Mouse (Mus musculus) adrenal gland, postnatal 4 days (tissue): ENCODE data around the gene Csnka2ip. TPM values are rescaled to one million over a fixed set of nuclear protein-coding genes. Genes with fewer than 3 reads are reported as not detected.

Experiments used
- DNase-seq, 2 experiments: peaks; one replicate each; pipeline ENCODE4 v3.0.0; 2021 to 2022; ENCODE audit warnings: low spot score in 2 of 2, mixed read lengths in 2 of 2
- long read RNA-seq, 2 experiments: library from polyadenylated mRNA; stranded (forward); transcript quantifications; one replicate each; pipeline ENCODE4 v2.0.0; 2021
- total RNA-seq, 2 experiments: library from RNA; stranded (reverse); gene quantifications; 2 replicates each; pipeline ENCODE4 v1.2.3; 2021

Csnka2ip gene
- under 1 TPM in 1 of 2 experiments, not detected in 1; 0.11 TPM for total RNA-seq
- long read RNA-seq, experiment 1, result 0 reads
- long read RNA-seq, experiment 2, result 0 reads

- DNase-seq, result no peak
Observed at GRCm38 (mm10) chr16:64602308-64602707, at the start of gene Csnka2ip. Csnka2ip (minus strand) TSS chr16:64602408.

GRCm38 (mm10) chr16:64649594-64650290 lies 47.5 kb upstream of the Csnka2ip start:
- no peak for DNase-seq

GRCm38 (mm10) chr16:64647771-64648170 lies 45.6 kb upstream of the Csnka2ip start:
- DNase-seq, result no peak

- no peak for DNase-seq
Observed at GRCm38 (mm10) chr16:64635110-64635509, 32.9 kb upstream of the Csnka2ip start.

- no peak for DNase-seq
Observed at GRCm38 (mm10) chr16:64620116-64620515, 17.9 kb upstream of the Csnka2ip start.

- no peak for DNase-seq
Observed at GRCm38 (mm10) chr16:64614648-64615047, 12.4 kb upstream of the Csnka2ip start.

- no peak for DNase-seq
Observed at GRCm38 (mm10) chr16:64607793-64608192, 5.6 kb upstream of the Csnka2ip start.

- DNase-seq, result no peak
Observed at GRCm38 (mm10) chr16:64586825-64587224, 15.4 kb downstream of the Csnka2ip start.

DNA sequence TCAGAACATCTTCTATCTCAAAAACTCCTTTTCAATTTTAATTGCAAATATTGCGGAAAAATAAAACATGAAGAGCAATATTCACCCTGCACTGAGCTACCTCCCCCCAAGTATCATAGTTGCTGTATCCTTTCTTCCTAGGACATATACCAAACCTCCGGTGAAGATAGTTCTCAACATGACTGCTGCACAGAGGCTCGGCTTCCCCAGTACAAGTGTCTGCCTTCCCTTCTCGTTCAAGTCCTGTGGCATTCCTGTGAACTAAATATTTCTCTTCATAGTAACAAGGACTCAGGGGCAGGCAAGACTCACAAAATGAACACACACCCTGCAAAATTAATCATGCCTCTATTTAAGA lies 16.0 kb downstream of the Csnka2ip start:
- no peak for DNase-seq

DNA sequence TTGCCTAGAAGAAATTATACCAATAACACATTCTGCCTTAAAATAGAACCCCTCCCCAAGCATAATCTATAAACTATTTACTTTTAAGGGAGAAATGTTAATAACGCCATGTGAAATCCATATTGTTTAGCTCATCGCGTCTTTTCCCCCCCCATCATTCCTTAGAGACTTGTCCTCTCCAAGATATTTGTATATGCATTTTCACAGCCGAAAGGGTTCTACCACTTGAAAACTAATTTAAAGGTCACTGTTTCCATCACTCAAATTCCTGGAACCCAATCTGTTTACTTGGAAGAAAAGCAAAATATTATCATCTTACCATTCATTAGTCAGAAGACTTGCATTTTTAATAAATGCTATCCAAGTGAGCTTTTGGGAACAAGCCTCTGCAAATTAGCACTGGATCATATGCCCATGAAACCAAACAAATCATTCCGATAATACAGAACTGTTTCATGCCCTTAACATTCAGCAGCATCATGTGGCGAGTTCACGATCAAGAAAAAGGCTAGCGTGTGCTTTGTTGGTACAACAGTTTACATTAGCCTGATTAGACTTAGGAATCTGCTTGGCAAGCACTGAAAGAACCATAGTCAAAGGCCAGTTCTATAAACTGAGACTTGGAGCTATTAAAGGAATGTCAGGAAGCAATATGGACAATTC lies 16.5 kb downstream of the Csnka2ip start:
- no peak for DNase-seq

GRCm38 (mm10) chr16:64584591-64584990 lies 17.6 kb downstream of the Csnka2ip start:
- no peak for DNase-seq

DNA sequence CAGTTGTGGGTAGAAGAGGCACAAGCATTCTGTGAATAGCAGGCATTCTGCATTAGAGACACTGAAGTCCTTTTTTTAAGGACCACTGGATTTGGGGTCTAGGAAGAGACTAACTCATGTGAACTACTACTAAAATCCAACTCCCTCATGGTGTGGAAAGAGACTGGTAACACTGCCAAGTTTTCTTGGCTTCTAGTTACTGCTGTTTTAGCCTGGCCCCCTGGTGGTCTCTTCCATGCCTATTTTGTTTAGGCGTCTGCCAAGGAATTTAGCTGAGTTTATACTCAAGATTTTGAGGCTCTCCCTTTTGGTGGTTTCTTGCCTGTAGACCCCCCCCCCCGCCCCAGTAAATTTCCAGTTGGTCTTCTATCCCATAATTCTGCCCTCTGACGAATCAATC lies 18.8 kb downstream of the Csnka2ip start:
- DNase-seq, result no peak

DNA sequence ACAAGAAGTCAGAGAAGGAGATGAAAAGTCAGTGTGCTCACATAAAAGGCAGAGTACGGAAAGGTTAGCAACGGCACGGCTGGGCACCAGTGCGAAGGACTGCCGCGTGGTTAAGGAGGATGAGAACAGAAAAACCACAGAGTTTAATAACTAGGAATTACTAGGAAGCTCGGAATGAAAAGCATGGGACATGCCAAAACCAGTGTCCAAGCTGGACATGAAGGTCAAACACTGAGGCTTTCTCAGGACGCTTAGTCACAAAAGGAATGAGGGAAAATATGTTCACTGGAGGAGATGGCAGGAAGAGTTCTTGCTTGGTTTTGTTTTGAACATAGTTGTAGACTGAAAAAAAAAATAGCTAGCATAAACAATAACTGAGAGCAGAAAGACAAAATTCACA lies 32.7 kb downstream of the Csnka2ip start:
- DNase-seq, result no peak

DNA sequence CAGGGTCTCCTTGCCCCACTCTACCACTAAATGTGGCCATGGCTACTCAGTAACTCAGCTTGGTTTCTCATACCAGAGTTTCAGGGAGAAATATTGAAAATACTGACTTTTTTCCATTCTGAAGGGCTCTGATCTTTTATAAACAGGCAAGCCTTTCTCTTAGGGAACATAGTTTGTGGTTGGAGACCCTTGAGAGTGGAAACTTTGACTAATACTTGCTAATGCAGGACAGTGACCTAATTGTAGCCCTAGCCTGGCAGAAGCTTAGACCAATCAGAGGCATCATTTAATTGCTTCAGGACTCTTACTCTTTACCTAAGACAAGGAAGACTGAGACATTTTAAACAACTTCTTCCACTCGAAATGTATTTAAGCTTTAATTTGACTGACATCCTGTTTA lies 39.1 kb downstream of the Csnka2ip start:
- no peak for DNase-seq

- no peak for DNase-seq
Observed at GRCm38 (mm10) chr16:64558518-64558917, 43.7 kb downstream of the Csnka2ip start.

DNA sequence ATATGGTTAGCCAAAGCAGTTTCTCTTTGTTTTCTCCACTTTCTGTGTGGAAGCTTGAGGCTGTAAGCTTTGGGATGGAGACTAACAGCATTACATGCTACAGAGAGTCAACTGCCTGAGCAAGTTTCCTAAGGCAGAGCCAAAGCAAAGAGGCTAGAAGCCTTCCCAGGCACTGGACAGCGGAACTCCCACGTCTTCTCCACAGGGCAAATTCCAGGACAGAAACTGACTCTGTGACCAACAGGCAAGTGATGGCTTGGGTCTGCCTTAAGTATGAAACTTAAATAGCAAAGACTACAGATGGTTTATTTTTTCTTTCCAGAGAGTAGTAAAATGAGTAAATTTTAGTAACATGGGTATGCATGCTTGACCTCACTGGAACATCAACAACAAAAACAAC lies 75.3 kb downstream of the Csnka2ip start:
- no peak for DNase-seq

DNA sequence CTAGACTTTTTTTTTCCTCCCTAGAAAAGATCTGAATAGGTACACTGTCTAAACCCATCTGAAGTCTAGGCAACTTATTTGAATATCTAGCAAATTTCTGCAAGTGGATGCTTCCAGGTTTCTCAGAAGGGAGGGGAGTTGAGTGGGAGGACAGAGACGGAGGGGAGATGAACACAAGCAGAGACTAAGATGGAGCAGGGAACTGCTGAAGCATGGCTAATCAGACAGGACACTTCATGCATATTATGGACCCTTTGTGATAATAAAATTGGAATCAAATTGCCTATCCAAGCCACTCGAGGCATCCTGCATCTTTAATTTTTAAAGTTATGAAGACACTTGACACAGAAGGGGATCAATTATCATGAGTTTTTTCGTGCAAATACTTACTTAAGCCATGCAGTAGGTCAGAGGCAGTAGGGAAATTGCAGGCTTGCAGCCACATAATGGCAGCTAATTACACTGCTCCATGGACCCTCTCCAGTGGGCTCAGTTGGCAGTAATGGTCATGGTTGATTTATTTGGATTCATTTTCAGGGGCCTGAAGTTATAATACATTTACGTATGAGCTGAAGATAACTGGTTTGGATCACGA lies 78.1 kb downstream of the Csnka2ip start:
- no peak for DNase-seq

DNA sequence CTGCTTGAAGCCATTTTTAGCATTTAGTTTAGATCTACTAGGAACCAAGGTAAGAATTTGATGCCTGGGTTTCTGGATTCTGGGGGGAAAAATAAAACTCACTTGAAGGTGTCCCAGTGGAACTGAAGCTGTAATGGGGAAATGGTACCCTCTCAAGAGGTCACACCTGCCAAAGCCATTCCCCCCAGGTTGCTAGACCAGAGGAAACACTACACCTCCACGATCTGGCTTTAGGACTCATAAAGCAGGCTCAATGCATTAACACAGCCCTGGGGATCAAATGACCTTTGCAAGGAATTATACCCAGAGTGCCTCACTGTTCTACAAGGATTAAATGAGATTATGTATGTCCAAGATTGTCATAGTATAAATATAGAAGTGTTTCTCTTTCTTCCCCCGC lies 88.8 kb downstream of the Csnka2ip start:
- DNase-seq, result no peak
